Mouse (Mus musculus): ENCODE measurements around the gene Zmpste24. TPM values are rescaled to one million over a fixed set of nuclear protein-coding genes. Genes with fewer than 3 reads are reported as not detected.

Gene Zmpste24
- total RNA-seq, 2 experiments from 2014 or later = 17.2 to 20.1 TPM

DNA sequence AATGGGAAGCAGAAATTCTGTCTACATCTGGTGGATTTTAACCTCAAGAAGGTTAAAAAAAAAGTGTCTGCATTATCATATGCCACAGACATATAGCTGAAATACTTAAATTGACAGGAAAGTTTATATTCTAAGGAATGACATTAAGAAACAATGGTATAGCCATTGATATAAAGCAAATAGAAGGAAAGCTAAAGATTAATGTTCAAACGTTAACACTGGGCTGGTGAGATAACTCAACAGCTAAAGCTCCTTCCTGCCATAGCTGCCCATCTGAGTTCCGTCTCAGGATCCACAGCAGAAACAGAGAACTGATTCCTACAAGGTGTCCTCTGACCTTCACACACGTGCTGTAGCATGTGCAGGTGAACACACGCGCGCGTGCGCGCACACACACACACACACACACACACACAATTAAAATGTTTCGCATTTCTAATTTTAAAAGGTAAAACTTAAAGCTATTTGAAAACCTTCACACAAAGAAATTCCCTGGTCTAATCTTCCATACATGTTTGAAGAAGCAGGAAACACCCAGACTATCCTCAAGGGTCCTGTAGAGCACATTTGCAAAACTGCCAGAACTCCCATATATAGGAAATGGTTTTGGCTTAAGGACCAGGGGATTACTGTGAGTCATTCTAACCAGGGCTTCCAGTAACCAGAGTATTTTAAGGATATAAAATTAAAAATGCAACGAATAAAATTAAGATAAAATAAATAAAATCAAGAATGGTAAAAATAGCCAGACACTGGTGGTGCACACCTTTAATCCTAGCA lies 87.1 kb downstream of the Zmpste24 start:
- intact Hi-C loops (cut with DNase I; ENCODE audit: low total_unique reads) = no loop called here
- no peak for DNase-seq

Other genes with a start within 250 kb of the Zmpste24 start
- gene Rims3, start 243.4 kb downstream of the Zmpste24 start, total RNA-seq (2021) = under 1 TPM in 1 of 2 experiments, not detected in 1; 0.06 TPM
- gene Exo5, start 173.2 kb downstream of the Zmpste24 start, total RNA-seq (2021) = 1 to 10 TPM; 2.8 to 3.9 TPM
- gene Zfp69, start 146.5 kb downstream of the Zmpste24 start, total RNA-seq (2021) = 1 to 10 TPM; 1.1 to 1.3 TPM
- gene Smap2, start 81.0 kb downstream of the Zmpste24 start, total RNA-seq (2021) = 10 to 100 TPM; 16.1 to 16.3 TPM
- under 1 TPM; 0.60 to 0.84 TPM for gene Col9a2, start 58.9 kb downstream of the Zmpste24 start, total RNA-seq (2021)
- gene Tmco2, start 11.0 kb upstream of the Zmpste24 start, total RNA-seq (2021) = not detected
- 10 to 100 TPM; 10.4 TPM for gene Rlf, start 116.8 kb upstream of the Zmpste24 start, total RNA-seq (2021)
- gene Gm12888, start 226.7 kb upstream of the Zmpste24 start, total RNA-seq (2021) = not detected

Measured in gastrocnemius, postnatal 14 days (tissue).